Mouse (Mus musculus) lung, embryonic 16.5 days (tissue): Measurements from ENCODE around the gene Gigyf2. TPM values are rescaled to one million over a fixed set of nuclear protein-coding genes. Genes with fewer than 3 reads are reported as not detected.

Experiments
- ATAC-seq: fragments of 200-750 bp; cut with Nextera tagmentation; 2 replicates; pipeline ENCODE4 v1.8.0; 2017; ENCODE audit warnings: low read depth, mild to moderate bottlenecking, moderate library complexity
- H3K27ac ChIP-seq: fragments of 300-500 bp; sonication (generic); 2 replicates; pipeline ENCODE4 v1.5.1; 2014; ENCODE audit warnings: mild to moderate bottlenecking, control low read depth, low read length
- H3K27me3 ChIP-seq: fragments of 300-500 bp; sonication (generic); 2 replicates; pipeline ENCODE4 v1.6.1; 2014; ENCODE audit warnings: low read depth, low read length, mixed read lengths; ENCODE audit not compliant: control insufficient read depth, insufficient read depth
- H3K36me3 ChIP-seq: fragments of 300-500 bp; sonication (generic); 2 replicates; pipeline ENCODE4 v1.6.1; 2014; ENCODE audit warnings: low read length; ENCODE audit not compliant: control insufficient read depth, insufficient read depth
- H3K4me1 ChIP-seq: fragments of 300-500 bp; sonication (generic); replicated peaks from 2 replicates; pipeline ENCODE4 v1.6.1; 2014; ENCODE audit warnings: low read length, mixed read lengths; ENCODE audit not compliant: control insufficient read depth, insufficient read depth
- H3K4me2 ChIP-seq: fragments of 300-500 bp; sonication (generic); 2 replicates; pipeline ENCODE4 v1.6.1; 2014; ENCODE audit warnings: low read depth, low read length, control low read depth
- H3K4me3 ChIP-seq: fragments of 300-500 bp; sonication (generic); 2 replicates; pipeline ENCODE4 v1.5.1; 2014; ENCODE audit warnings: mild to moderate bottlenecking, low read length, control low read depth
- H3K9ac ChIP-seq: fragments of 300-500 bp; sonication (generic); 2 replicates; pipeline ENCODE4 v1.6.1; 2014; ENCODE audit warnings: low read length, control low read depth
- H3K9me3 ChIP-seq: fragments of 300-500 bp; sonication (generic); 2 replicates; pipeline ENCODE4 v1.6.1; 2016; ENCODE audit warnings: low read length; ENCODE audit not compliant: control insufficient read depth
- WGBS: fragments of 180-500 bp; shearing (Covaris S2); extraction: QIAGEN DNeasy Blood & Tissue Kit; methylation state at CpG from one replicate; pipeline ENCODE4 v1.1.7; 2014; 5-methylcytosine and 5-hydroxymethylcytosine counted together
- polyA plus RNA-seq: library from polyadenylated mRNA; unstranded; fragments of >200 nt; fragmentation: Nextera tagmentation; extraction: Ambion mirVana; gene quantifications from 2 replicates; pipeline ENCODE4 v1.2.1, GENCODE M21; 2015

Gigyf2 gene
- polyA plus RNA-seq, 1 experiment from 2014 or later = 47.2 TPM

- 66% methylated on average over 4 of the region's 4 CpGs for WGBS
- ATAC-seq = no peak
- Histone ChIP-seq H3K36me3 (no peaks in the 10 kb centered on the region), H3K27me3 (no peaks in the 10 kb centered on the region), H3K4me1 (no peaks in the 10 kb centered on the region), H3K4me2 (no peak overlapping the region), H3K4me3 (no peak overlapping the region), H3K27ac (no peak overlapping the region), H3K9me3 (no peaks in the 10 kb centered on the region), H3K9ac (no peak overlapping the region)
Measured at GRCm38 (mm10) chr1:87294063-87294710, 32.6 kb upstream of the Gigyf2 start.

DNA sequence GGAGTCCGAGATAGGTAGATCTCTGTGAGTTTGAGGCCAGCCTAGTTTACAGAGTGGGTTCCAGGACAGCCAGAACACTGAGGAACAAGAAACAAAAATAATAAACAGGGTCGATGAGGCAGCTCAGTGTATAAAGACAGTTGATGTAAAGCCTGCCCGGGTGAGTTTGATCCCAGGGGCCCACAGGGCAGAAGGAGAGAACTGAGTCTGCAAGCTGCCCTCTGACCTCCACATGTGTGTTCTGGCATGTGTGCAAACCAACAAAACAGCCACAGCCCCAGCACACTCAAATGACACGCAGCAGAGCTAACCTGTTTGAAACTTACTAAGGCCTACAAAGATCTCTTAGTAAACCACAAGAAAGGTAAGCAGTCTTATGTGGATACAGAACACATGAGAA, 31.8 kb upstream of the Gigyf2 start:
- H3K4me2 ChIP-seq = no peak overlapping the region
- no peak overlapping the region for H3K9ac ChIP-seq
- no peaks in the 10 kb centered on the region for H3K36me3 ChIP-seq
- no peak for ATAC-seq
- no peaks in the 10 kb centered on the region for H3K27me3 ChIP-seq
- H3K27ac ChIP-seq = no peak overlapping the region
- H3K4me1 ChIP-seq = no peaks in the 10 kb centered on the region
- 36% methylated on average over 4 of the region's 4 CpGs for WGBS
- no peaks in the 10 kb centered on the region for H3K9me3 ChIP-seq
- no peak overlapping the region for H3K4me3 ChIP-seq

DNA sequence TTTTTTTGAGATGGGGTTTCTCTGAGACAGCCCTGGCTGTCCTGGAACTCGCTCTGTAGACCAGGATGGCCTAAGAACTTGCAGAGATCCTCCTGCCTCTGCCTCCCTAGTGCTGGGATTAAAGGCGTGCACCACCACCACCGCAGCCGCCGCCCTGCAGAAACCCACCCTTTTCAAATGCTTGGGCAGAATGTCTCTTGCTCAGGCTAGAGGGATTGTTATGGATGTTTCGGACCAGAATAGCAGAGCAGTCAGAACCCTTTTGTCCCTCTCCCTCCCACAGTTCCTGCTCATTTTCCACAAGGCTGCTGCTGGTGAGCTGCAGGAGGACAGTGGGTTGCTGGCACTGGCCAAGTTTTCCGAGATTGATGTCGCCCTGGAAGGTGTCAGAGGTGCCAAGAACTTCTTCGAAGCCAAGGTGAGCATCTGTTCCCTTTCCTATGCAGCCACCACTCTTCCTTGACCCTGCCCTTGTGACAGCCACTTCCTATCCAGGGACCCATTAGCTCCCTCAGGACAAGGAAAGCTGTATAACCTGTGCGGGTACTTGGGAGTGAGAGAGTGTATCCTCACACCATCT, 29.4 kb upstream of the Gigyf2 start:
- ATAC-seq = no peak
- Histone ChIP-seq H3K9ac (no peak overlapping the region), H3K27ac (no peak overlapping the region), H3K4me1 (no peaks in the 10 kb centered on the region), H3K27me3 (no peaks in the 10 kb centered on the region), H3K4me2 (no peak overlapping the region), H3K9me3 (no peaks in the 10 kb centered on the region), H3K36me3 (no peaks in the 10 kb centered on the region), H3K4me3 (no peak overlapping the region)
- WGBS = 84% methylated on average over 10 of the region's 10 CpGs

- Histone ChIP-seq H3K27me3 (no peaks in the 10 kb centered on the region), H3K4me2 (no peak overlapping the region), H3K9me3 (no peaks in the 10 kb centered on the region), H3K27ac (no peak overlapping the region), H3K4me3 (no peak overlapping the region), H3K9ac (no peak overlapping the region), H3K36me3 (no peaks in the 10 kb centered on the region), H3K4me1 (no peaks in the 10 kb centered on the region)
- no peak for ATAC-seq
- WGBS = 52% methylated on average over 14 of the region's 14 CpGs
Measured at GRCm38 (mm10) chr1:87300360-87301286, 26.2 kb upstream of the Gigyf2 start.

DNA sequence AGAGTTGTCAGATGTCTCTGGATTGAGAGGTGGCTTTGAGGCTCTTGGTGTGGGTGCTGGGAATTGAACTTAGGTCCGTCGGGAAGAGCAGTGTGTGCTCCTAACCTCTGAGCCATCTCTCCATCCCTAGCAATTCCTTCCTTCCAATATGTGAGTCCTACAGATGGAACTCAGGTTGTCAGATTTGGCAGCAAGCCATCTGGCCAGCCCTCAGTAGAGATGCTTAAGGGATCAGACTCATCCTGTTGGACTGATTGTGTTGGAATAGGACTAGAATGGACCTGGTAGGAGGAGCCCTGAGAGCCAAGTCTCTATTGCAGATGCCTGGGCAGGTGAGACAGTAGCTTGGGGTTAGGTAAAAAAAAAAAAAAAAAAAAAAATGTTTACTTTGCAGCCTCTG, 24.8 kb upstream of the Gigyf2 start:
- Histone ChIP-seq H3K4me1 (no peaks in the 10 kb centered on the region), H3K27me3 (no peaks in the 10 kb centered on the region), H3K27ac (no peak overlapping the region), H3K9ac (no peak overlapping the region), H3K36me3 (no peaks in the 10 kb centered on the region), H3K9me3 (no peaks in the 10 kb centered on the region), H3K4me2 (no peak overlapping the region), H3K4me3 (no peak overlapping the region)
- no peak for ATAC-seq
- 84% methylated on average over 2 of the region's 2 CpGs for WGBS

- Histone ChIP-seq H3K36me3 (no peaks in the 10 kb centered on the region), H3K9me3 (no peaks in the 10 kb centered on the region), H3K4me3 (no peak overlapping the region), H3K9ac (no peak overlapping the region), H3K27ac (no peak overlapping the region), H3K27me3 (no peaks in the 10 kb centered on the region), H3K4me2 (no peak overlapping the region), H3K4me1 (no peaks in the 10 kb centered on the region)
- no peak for ATAC-seq
- 75% methylated on average over 3 of the region's 3 CpGs for WGBS
Measured at GRCm38 (mm10) chr1:87308952-87309351, 17.8 kb upstream of the Gigyf2 start.

DNA sequence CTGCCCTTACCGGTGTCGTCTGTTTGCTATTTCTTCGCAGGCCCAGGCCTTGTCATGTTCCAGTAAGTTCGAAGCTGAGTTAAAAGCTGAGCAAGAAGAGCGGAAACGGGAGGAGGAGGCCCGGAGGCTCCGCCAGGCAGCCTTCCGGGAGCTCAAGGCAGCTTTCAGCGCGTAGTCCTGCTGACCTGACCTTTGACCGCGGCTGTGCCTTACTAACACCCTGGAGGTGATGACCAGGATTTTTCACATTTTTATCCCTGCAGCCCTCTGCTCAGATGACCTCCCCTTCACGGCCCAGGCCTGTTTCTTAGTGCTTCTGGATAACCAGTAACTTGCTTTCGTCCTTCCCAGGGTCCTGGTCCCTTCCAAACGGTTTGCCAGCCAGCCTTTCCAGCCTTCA, 17.2 kb upstream of the Gigyf2 start:
- 77% methylated on average over 16 of the region's 16 CpGs for WGBS
- ATAC-seq = no peak
- H3K27me3 ChIP-seq = no peaks in the 10 kb centered on the region

GRCm38 (mm10) chr1:87312681-87313080, 14.1 kb upstream of the Gigyf2 start:
- H3K9ac ChIP-seq = no peak overlapping the region

More for the DNA sequence above, 17.2 kb upstream of the Gigyf2 start:
- H3K27ac ChIP-seq = no peak overlapping the region
- H3K9me3 ChIP-seq = no peaks in the 10 kb centered on the region
- no peaks in the 10 kb centered on the region for H3K36me3 ChIP-seq
- no peak overlapping the region for H3K4me3 ChIP-seq
- no peak overlapping the region for H3K9ac ChIP-seq
- H3K4me2 ChIP-seq = no peak overlapping the region
- no peaks in the 10 kb centered on the region for H3K4me1 ChIP-seq

DNA sequence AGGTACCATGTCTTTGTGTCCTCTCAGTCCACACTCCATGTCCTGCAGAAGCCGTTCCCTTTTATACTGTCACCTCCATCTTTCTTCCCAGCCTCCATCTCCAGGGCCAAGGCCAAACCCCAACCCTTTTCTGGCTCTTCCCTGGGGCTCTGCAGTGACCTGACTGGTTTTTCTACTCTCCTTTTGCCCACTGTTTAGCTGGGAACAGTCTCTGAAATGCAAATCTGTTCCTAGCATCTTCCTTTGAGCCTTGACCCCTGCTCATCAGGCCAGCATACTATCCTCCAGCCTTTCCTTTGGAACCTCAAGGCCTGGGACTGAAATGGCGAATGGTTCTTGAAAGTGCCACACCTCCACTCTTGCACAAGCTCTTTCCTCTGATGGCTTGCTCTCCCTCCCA, 13.7 kb upstream of the Gigyf2 start:
- Histone ChIP-seq H3K9ac (no peak overlapping the region), H3K4me3 (no peak overlapping the region), H3K4me2 (no peak overlapping the region), H3K36me3 (no peaks in the 10 kb centered on the region), H3K4me1 (peaks cover 7% of the 10 kb centered on the region; the same call in 1 of the 2 replicates), H3K27me3 (no peaks in the 10 kb centered on the region), H3K9me3 (no peaks in the 10 kb centered on the region), H3K27ac (no peak overlapping the region)
- WGBS = 82% methylated on average over 2 of the region's 2 CpGs
- no peak for ATAC-seq

More at GRCm38 (mm10) chr1:87312681-87313080, 14.1 kb upstream of the Gigyf2 start:
- H3K4me3 ChIP-seq = no peak overlapping the region
- no peaks in the 10 kb centered on the region for H3K36me3 ChIP-seq
- H3K4me1 ChIP-seq = peaks cover 7% of the 10 kb centered on the region; the same call in 1 of the 2 replicates
- H3K27ac ChIP-seq = no peak overlapping the region
- H3K27me3 ChIP-seq = no peaks in the 10 kb centered on the region
- no peaks in the 10 kb centered on the region for H3K9me3 ChIP-seq
- no peak overlapping the region for H3K4me2 ChIP-seq
- no peak for ATAC-seq
- 73% methylated on average over 2 of the region's 2 CpGs for WGBS
